Mouse (Mus musculus) hindbrain, embryonic 14.5 days (tissue): ENCODE measurements around the gene Mns1. TPM values are rescaled to one million over a fixed set of nuclear protein-coding genes. Genes with fewer than 3 reads are reported as not detected.

Source experiments
- ATAC-seq: fragments of 200-750 bp; cut with Nextera tagmentation; 2 replicates; pipeline ENCODE4 v1.8.0; 2017; ENCODE audit warnings: moderate number of reproducible peaks, mild to moderate bottlenecking, moderate TSS enrichment, moderate library complexity; ENCODE audit not compliant: low FRiP score
- DNase-seq: peaks from one replicate; pipeline ENCODE4 v3.0.0-alpha.2; 2015; ENCODE audit warnings: low spot score
- H3K27ac ChIP-seq: fragments of 300-500 bp; sonication (generic); 2 replicates; pipeline ENCODE4 v1.5.1; 2014; ENCODE audit warnings: mild to moderate bottlenecking, moderate library complexity
- H3K27me3 ChIP-seq: fragments of 300-500 bp; sonication (generic); 2 replicates; pipeline ENCODE4 v1.6.1; 2014; ENCODE audit warnings: mild to moderate bottlenecking, low read length, mixed read lengths; ENCODE audit not compliant: control insufficient read depth, insufficient read depth
- H3K36me3 ChIP-seq: fragments of 300-500 bp; sonication (generic); replicated peaks from 2 replicates; pipeline ENCODE4 v1.6.1; 2014; ENCODE audit not compliant: control insufficient read depth, insufficient read depth
- H3K4me1 ChIP-seq: fragments of 300-500 bp; sonication (generic); replicated peaks from 2 replicates; pipeline ENCODE4 v1.6.1; 2014; ENCODE audit warnings: antibody characterized with exemption, low read length, mixed read lengths; ENCODE audit not compliant: control insufficient read depth, insufficient read depth
- H3K4me2 ChIP-seq: fragments of 300-500 bp; sonication (generic); replicated peaks from 2 replicates; pipeline ENCODE4 v1.6.1; 2014; ENCODE audit warnings: mild to moderate bottlenecking, moderate library complexity
- H3K4me3 ChIP-seq: fragments of 300-500 bp; sonication (generic); replicated peaks from 2 replicates; pipeline ENCODE4 v1.5.1; 2014; ENCODE audit warnings: mild to moderate bottlenecking, low read length
- H3K9ac ChIP-seq: fragments of 300-500 bp; sonication (generic); 2 replicates; pipeline ENCODE4 v1.6.1; 2014
- H3K9me3 ChIP-seq: fragments of 300-500 bp; sonication (generic); 2 replicates; pipeline ENCODE4 v1.6.1; 2016; ENCODE audit warnings: low read length; ENCODE audit not compliant: control insufficient read depth
- WGBS: fragments of 180-500 bp; shearing (Covaris S2); extraction: QIAGEN DNeasy Blood & Tissue Kit; methylation state at CpG from one replicate; pipeline ENCODE4 v1.1.7; 2014; 5-methylcytosine and 5-hydroxymethylcytosine counted together
- polyA plus RNA-seq: library from polyadenylated mRNA; unstranded; fragments of >200 nt; fragmentation: Nextera tagmentation; extraction: Ambion mirVana; gene quantifications from 2 replicates; pipeline ENCODE4 v1.2.1, GENCODE M21; 2014

Gene Mns1
- polyA plus RNA-seq, 1 experiment from 2014 or later = 5.9 TPM

DNA sequence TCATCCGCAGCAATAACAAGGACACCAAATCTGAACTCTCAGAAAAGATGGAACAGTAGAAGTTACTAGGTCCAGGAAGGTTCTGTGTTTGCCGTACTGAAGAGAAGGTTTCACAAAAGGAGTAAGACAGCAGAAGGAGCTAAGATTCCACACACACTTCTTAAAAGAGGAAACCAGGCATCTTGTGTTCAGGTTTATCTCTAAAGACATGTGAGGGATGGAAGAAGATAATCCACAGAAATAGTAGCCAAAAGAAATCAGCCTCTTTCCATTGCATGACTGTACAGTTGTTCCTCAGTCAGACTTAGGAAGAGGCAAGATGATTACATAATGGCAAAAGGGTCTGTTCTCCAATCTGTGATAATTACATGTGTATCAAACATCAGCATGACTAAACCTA, 24.6 kb downstream of the Mns1 start:
- no peak overlapping the region for H3K27ac ChIP-seq
- no peak overlapping the region for H3K9ac ChIP-seq
- no peak overlapping the region for H3K4me3 ChIP-seq
- no peaks in the 10 kb centered on the region for H3K4me1 ChIP-seq
- no peaks in the 10 kb centered on the region for H3K9me3 ChIP-seq
- peaks cover 30% of the 10 kb centered on the region for H3K36me3 ChIP-seq
- H3K27me3 ChIP-seq = no peaks in the 10 kb centered on the region
- ATAC-seq = no peak
- no peak overlapping the region for H3K4me2 ChIP-seq
- DNase-seq = no peak
- WGBS = 96% methylated on average over 2 of the region's 2 CpGs

DNA sequence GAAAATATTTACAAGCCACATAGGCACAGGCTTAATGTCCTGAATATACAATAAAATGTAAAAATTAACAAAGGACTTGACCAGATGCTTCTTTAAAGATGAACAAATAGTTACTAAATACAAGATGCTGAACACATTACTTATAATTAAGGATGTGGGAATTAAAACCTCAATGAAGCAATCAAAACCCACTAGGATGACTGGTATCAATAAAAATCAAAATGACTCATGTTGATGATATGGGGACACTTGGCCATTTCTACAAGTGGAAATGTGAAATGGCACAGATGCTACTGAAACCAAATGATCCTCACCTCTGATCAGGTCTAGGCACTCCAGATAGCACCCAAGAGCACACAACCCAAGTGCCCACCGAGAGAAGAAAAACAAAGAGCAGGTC, 27.0 kb downstream of the Mns1 start:
- Histone ChIP-seq H3K9me3 (no peaks in the 10 kb centered on the region), H3K4me1 (no peaks in the 10 kb centered on the region), H3K9ac (no peak overlapping the region), H3K4me2 (no peak overlapping the region), H3K27ac (no peak overlapping the region), H3K4me3 (no peak overlapping the region), H3K27me3 (no peaks in the 10 kb centered on the region), H3K36me3 (peaks cover 24% of the 10 kb centered on the region)
- 88% methylated on average over 1 of the region's 1 CpGs for WGBS
- DNase-seq = no peak
- ATAC-seq = no peak

DNA sequence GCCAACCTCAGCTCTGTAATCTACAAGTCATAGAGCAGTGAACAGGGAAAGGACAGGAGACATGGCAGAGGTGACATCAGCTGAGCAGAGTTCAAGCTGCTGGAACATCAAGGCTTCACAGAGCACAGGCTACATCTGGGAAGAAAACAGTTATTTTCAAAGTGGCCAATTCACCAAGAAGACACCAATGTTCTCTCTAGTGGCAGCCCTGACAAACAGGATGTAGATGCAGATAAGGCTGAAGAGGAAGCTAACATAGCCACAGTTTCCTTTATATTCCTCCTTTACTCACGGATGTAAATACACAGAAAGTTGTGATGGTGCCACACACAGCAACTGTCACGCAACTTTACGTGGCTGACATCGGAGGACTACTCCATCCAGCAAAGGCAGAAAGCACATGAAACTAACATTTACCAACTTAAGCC, 28.0 kb downstream of the Mns1 start:
- H3K36me3 ChIP-seq = peaks cover 16% of the 10 kb centered on the region; the same call in 1 of the 2 replicates
- ATAC-seq (no peak), DNase-seq (no peak)
- no peak overlapping the region for H3K27ac ChIP-seq
- no peak overlapping the region for H3K9ac ChIP-seq
- H3K4me2 ChIP-seq = no peak overlapping the region
- H3K4me1 ChIP-seq = no peaks in the 10 kb centered on the region
- no peaks in the 10 kb centered on the region for H3K9me3 ChIP-seq
- H3K4me3 ChIP-seq = no peak overlapping the region
- no peaks in the 10 kb centered on the region for H3K27me3 ChIP-seq
- 89% methylated on average over 4 of the region's 4 CpGs for WGBS

DNA sequence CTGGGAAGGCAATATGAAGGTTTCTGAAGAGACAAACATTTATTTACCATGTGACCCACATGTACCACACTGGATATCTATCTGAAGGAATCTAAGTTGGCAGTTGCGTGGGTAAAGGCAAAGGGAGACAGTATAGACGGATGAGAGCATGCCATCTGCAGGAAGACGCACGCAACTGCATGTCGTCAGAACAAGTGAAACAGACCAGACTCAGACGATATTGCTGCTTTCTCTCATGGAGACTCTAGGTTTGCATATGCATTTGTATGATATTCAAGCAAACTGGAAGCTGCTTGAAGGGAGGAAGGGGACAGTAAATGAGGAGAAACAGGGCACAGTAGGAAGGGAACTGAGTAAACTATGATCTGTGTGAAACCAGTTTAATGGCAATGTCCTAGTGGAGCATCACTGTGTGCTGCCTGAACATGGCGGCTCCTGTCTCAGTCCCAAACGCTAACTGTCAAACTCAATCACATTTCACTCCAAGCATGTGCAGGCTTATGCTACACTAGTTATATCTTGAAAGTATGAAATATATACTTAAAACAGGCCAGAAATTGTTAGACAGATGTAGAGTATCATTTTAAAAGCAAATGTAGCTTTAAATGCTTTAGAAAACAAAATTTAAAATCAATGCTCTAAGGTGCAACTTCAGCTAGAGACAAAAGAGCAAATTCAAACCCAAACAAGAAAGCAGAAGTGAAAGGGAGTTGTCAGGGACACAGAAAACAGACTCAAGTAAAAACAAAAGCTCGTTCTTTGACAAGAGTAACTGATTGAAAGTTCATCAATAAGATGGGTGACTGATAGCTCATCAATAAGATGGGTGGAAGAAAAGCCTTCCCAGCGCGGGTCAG, 30.0 kb downstream of the Mns1 start:
- H3K4me3 ChIP-seq = no peak overlapping the region
- no peak overlapping the region for H3K4me2 ChIP-seq
- no peaks in the 10 kb centered on the region for H3K4me1 ChIP-seq
- no peak overlapping the region for H3K9ac ChIP-seq
- no peak for ATAC-seq
- 62% methylated on average over 11 of the region's 11 CpGs for WGBS
- H3K27ac ChIP-seq = no peak overlapping the region
- DNase-seq = peak; percentile 30
- no peaks in the 10 kb centered on the region for H3K9me3 ChIP-seq
- no peaks in the 10 kb centered on the region for H3K27me3 ChIP-seq
- peaks cover 14% of the 10 kb centered on the region for H3K36me3 ChIP-seq

DNA sequence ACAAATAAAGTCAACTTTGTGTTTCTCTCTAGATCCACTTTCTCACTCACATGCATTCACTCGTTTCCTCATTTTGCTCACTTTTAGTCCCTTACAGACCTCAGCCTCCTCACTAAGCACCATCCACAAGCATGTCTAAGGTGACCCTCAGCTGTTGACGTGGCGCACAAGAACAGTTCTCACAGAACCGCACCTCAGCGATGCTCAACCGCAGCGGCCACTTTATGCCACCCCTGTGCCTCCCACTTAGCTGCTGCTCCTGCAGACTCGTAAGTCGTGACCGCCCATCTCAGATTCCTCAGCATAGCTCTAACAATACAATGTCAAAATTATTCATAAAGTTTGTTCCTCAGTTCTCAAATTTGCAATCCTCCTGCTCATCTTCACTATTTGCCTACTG, 30.8 kb downstream of the Mns1 start:
- peaks cover 19% of the 10 kb centered on the region for H3K36me3 ChIP-seq
- no peaks in the 10 kb centered on the region for H3K4me1 ChIP-seq
- H3K27me3 ChIP-seq = no peaks in the 10 kb centered on the region
- no peak overlapping the region for H3K27ac ChIP-seq
- H3K4me2 ChIP-seq = no peak overlapping the region
- H3K9me3 ChIP-seq = no peaks in the 10 kb centered on the region
- ATAC-seq = no peak
- no peak for DNase-seq
- 93% methylated on average over 10 of the region's 10 CpGs for WGBS
- no peak overlapping the region for H3K9ac ChIP-seq
- no peak overlapping the region for H3K4me3 ChIP-seq

DNA sequence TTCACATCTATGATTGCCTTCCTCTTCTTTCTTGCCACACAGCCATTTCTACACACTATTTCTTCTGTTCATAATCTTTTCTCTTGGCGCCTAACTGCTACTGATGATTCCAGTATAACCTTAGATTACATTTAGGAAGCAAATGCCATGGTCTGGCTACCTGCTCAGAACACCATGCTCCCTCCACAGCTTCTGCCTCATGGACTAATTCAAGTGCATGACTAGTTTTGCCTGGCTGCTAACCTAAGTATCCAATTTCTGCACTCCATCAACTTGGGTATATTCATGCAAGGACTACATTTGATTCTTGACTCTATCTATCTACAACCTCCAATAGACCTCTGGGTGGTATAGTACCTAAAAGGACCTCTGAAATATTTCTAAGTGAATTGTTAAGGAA, 32.0 kb downstream of the Mns1 start:
- ATAC-seq = no peak
- DNase-seq = no peak
- 100% methylated on average over 1 of the region's 1 CpGs for WGBS
- Histone ChIP-seq H3K27ac (no peak overlapping the region), H3K27me3 (no peaks in the 10 kb centered on the region), H3K36me3 (peaks cover 19% of the 10 kb centered on the region), H3K4me1 (no peaks in the 10 kb centered on the region), H3K4me3 (no peak overlapping the region), H3K9ac (no peak overlapping the region), H3K9me3 (no peaks in the 10 kb centered on the region), H3K4me2 (no peak overlapping the region)

DNA sequence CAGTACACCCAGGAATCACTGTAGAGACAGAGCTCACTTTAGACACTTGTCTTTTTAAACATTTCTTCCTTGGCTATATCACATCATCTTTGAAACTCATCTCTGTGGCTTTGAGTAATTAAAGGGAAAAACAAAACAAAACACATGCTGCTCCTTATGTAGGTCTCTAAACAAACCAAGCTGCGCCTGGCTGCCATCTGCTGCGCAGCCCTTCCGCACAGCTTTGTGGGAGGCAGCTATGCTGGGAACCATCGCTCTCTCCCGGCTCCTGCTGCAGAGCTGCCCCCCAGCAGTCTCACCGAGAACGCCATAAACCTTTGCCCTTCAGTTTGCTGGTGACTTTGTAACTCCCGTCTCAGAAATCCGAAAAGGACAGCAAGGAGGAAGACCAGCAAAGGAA, 37.7 kb downstream of the Mns1 start:
- Histone ChIP-seq H3K4me1 (no peaks in the 10 kb centered on the region), H3K9ac (no peak overlapping the region), H3K36me3 (peaks cover 37% of the 10 kb centered on the region), H3K4me2 (no peak overlapping the region), H3K27ac (no peak overlapping the region), H3K27me3 (no peaks in the 10 kb centered on the region), H3K4me3 (no peak overlapping the region), H3K9me3 (no peaks in the 10 kb centered on the region)
- no peak for ATAC-seq
- no peak for DNase-seq
- 87% methylated on average over 9 of the region's 9 CpGs for WGBS

DNA sequence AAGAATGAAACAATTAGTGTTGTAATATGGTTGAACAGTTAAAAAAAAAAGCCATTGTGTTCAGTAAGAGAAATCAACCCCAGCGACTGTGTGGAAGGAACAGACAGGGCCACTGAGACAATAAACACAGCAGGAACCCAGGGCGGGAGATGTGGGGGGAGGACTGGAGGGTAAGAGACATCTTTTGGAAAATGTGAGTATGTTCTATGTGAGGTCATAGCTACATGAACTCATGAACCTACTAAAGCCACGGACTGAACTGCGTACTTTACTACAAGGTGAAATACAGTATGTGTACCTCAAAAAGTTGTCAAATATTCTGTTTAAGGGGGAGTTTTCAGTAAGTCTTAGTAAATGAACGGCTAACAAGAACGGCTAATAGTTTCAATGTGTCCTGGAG, 39.5 kb downstream of the Mns1 start:
- Histone ChIP-seq H3K9ac (no peak overlapping the region), H3K27ac (no peak overlapping the region), H3K27me3 (no peaks in the 10 kb centered on the region), H3K4me1 (no peaks in the 10 kb centered on the region), H3K9me3 (no peaks in the 10 kb centered on the region), H3K36me3 (peaks cover 33% of the 10 kb centered on the region), H3K4me3 (no peak overlapping the region), H3K4me2 (no peak overlapping the region)
- DNase-seq (no peak), ATAC-seq (no peak)
- 70% methylated on average over 6 of the region's 6 CpGs for WGBS

DNA sequence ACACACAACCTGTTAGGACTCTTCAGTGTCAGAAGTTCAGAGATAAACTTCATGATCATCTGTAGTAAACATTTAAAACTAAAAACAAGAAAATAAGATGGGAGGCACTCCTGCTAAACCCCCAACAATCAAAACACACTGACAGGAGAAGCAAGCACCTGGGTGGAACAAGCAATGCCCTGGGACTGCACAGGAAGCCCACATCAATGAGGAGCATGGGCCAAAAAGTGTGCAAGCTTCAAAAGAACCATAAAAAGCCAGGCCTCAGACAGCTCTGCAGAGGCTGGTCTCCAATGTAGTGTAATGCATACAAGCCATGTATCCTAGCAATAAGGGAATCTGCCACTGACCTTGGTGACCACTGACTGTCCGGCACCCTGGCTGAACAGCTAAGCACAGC, 41.5 kb downstream of the Mns1 start:
- Histone ChIP-seq H3K9ac (no peak overlapping the region), H3K36me3 (peaks cover 32% of the 10 kb centered on the region), H3K4me2 (no peak overlapping the region), H3K27me3 (no peaks in the 10 kb centered on the region), H3K4me1 (no peaks in the 10 kb centered on the region), H3K27ac (no peak overlapping the region), H3K9me3 (no peaks in the 10 kb centered on the region), H3K4me3 (no peak overlapping the region)
- ATAC-seq (no peak), DNase-seq (no peak)
- WGBS = 78% methylated on average over 1 of the region's 1 CpGs

DNA sequence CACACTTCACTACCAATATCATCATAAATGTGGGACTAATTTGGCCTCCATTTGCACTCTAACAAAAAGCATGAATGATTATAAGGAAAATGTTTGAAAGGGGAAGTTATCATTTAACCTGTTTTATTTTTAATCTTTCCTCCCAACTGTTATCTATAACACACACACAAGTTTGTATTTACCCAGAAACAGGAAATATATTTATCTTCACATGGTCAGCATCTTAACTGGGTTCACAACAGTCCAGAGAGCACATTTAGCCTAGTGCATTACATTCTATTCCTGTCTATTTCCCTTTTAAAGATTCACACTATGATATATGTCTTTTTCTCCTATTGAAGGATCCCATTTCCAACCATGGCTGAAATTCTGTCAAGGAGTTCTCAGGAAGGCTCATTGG, 50.7 kb downstream of the Mns1 start:
- Histone ChIP-seq H3K9me3 (no peaks in the 10 kb centered on the region), H3K9ac (no peak overlapping the region), H3K27me3 (no peaks in the 10 kb centered on the region), H3K4me3 (no peak overlapping the region), H3K36me3 (peaks cover 25% of the 10 kb centered on the region), H3K4me2 (no peak overlapping the region), H3K4me1 (peaks cover 14% of the 10 kb centered on the region), H3K27ac (no peak overlapping the region)
- ATAC-seq (no peak), DNase-seq (no peak)
